Mouse (Mus musculus) G1E (cell line): ENCODE data around the gene Apopt1.

Experiments
- CTCF ChIP-seq: IDR thresholded peaks from 2 replicates; pipeline ENCODE4 v1.5.1; 2012; ENCODE audit warnings: low read depth, low read length, inconsistent platforms, mixed read lengths
- GATA1 ChIP-seq: IDR thresholded peaks from 2 replicates; pipeline ENCODE4 v1.6.1; 2012; ENCODE audit warnings: borderline replicate concordance, low read length, inconsistent platforms, mixed read lengths
- GATA2 ChIP-seq: IDR thresholded peaks from 2 replicates; pipeline ENCODE4 v1.6.1; 2012; ENCODE audit warnings: low read depth, low read length, inconsistent platforms, borderline replicate concordance
- TAL1 ChIP-seq: conservative IDR thresholded peaks from 2 replicates; pipeline ENCODE4 v1.6.1; 2012; ENCODE audit warnings: low read depth, low read length, inconsistent platforms, mixed read lengths

- TF ChIP-seq CTCF (no peak), GATA1 (no peak), TAL1 (no peak), GATA2 (no peak)
Measured at GRCm38 (mm10) chr12:111790090-111790489, 77.0 kb downstream of the Apopt1 start.
